Mouse (Mus musculus) kidney, adult 11 months (tissue): ENCODE results near the gene Acsf2.

Experiments used
- DNase-seq: peaks from one replicate; pipeline ENCODE4 v3.0.0; 2022

Acsf2 gene

GRCm38 (mm10) chr11:94598437-94599120 lies 3.1 kb downstream of the Acsf2 start:
- no peak for DNase-seq

- DNase-seq, result peak; percentile 90
Measured at GRCm38 (mm10) chr11:94597319-94597718, 4.4 kb downstream of the Acsf2 start.

GRCm38 (mm10) chr11:94596311-94596852 lies 5.3 kb downstream of the Acsf2 start:
- no peak for DNase-seq

GRCm38 (mm10) chr11:94587511-94587910 lies 14.2 kb downstream of the Acsf2 start:
- DNase-seq, result no peak

GRCm38 (mm10) chr11:94585091-94585490 lies 16.6 kb downstream of the Acsf2 start:
- no peak for DNase-seq

- DNase-seq, result no peak
Measured at GRCm38 (mm10) chr11:94580111-94580740, 21.4 kb downstream of the Acsf2 start.

- DNase-seq, result peak; percentile 73
Measured at GRCm38 (mm10) chr11:94576361-94576760, 25.3 kb downstream of the Acsf2 start.

- no peak for DNase-seq
Measured at GRCm38 (mm10) chr11:94575036-94575435, 26.6 kb downstream of the Acsf2 start.

- no peak for DNase-seq
Measured at GRCm38 (mm10) chr11:94574560-94574959, 27.1 kb downstream of the Acsf2 start.

GRCm38 (mm10) chr11:94571850-94572249 lies 29.8 kb downstream of the Acsf2 start:
- no peak for DNase-seq

- DNase-seq, result peak; percentile 68
Measured at GRCm38 (mm10) chr11:94570612-94571011, 31.1 kb downstream of the Acsf2 start.

GRCm38 (mm10) chr11:94567326-94567725 lies 34.3 kb downstream of the Acsf2 start:
- DNase-seq, result no peak

- DNase-seq, result no peak
Measured at GRCm38 (mm10) chr11:94566534-94566933, 35.1 kb downstream of the Acsf2 start.

- no peak for DNase-seq
Measured at GRCm38 (mm10) chr11:94565151-94565479, 36.6 kb downstream of the Acsf2 start.

GRCm38 (mm10) chr11:94564437-94565150 lies 37.1 kb downstream of the Acsf2 start, which contains the start of gene Chad:
TSS of gene Chad (plus strand) at chr11:94565047.
- DNase-seq, result peak; percentile 32

GRCm38 (mm10) chr11:94563821-94564220 lies 37.9 kb downstream of the Acsf2 start:
- no peak for DNase-seq

GRCm38 (mm10) chr11:94563383-94563782 lies 38.3 kb downstream of the Acsf2 start:
- no peak for DNase-seq

- no peak for DNase-seq
Measured at GRCm38 (mm10) chr11:94558226-94558625, 43.4 kb downstream of the Acsf2 start.

GRCm38 (mm10) chr11:94550442-94550744 lies 51.3 kb downstream of the Acsf2 start:
- DNase-seq, result no peak

- DNase-seq, result no peak
Measured at GRCm38 (mm10) chr11:94549691-94550441, 51.8 kb downstream of the Acsf2 start.

- peak; percentile 94 for DNase-seq
Measured at GRCm38 (mm10) chr11:94548888-94549690, 52.6 kb downstream of the Acsf2 start, which contains the start of gene Rsad1. TSS of gene Rsad1 (minus strand) at chr11:94549255.
